Mouse (Mus musculus): ENCODE data around the gene Jmjd4.

The Jmjd4 gene

DNA sequence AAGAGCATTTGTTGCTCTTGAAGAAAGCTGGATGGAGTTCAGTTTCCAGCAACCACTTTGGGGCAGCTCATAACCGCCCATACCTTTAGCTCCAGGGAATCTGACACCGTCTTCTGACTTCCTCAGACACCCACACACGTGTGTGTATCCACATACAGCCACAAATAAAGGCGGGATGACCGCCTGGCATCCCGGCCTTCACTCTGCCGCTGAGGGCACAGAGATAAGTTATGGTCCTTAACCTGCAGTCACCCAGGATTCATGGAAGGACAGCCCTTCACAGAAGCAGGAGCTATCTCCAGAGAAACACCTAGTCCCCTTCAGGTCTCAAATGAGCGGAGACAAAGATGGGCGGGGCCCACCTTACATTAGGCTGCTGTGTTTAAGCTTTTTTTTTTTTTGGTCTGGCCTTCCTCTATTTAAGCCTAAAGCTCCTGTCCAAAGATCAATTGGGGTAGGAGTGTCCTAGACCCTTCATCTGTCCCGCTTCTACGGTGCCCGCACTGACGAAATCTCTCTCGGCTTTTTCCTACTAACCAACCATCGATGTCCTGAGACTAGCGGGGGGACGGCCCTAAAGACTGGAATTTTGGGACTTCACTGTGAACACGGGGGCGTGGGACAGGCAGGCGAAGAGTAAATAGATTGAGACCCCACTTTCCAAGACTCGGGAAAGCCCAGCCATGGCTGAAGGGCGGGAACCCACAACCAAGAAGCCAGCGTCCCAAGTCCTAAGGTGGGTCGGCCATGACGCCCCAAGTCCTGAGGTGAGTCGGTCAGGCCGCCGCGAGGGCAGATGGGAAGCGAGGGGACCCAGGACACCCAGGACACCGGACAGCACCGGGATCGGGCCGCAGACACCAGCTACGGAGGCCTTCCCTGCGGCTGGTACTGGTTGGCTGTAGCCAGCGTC, 21.8 kb downstream of the Jmjd4 start:
- peak; percentile 29 for DNase-seq (ENCODE audit: low read depth, low spot score)

- peak; percentile 94 for DNase-seq (ENCODE audit: low read depth, low spot score)
Measured at GRCm38 (mm10) chr11:59472326-59472677, 22.5 kb downstream of the Jmjd4 start, which contains the start of gene Zfp867. Zfp867 (minus strand) TSS chr11:59472474.

GRCm38 (mm10) chr11:59477240-59477639, 27.4 kb downstream of the Jmjd4 start:
- DNase-seq (ENCODE audit: low read depth, low spot score) = no peak

- peak; percentile 51 for DNase-seq (ENCODE audit: low read depth, low spot score)
Measured at GRCm38 (mm10) chr11:59483212-59483611, 33.4 kb downstream of the Jmjd4 start.

DNA sequence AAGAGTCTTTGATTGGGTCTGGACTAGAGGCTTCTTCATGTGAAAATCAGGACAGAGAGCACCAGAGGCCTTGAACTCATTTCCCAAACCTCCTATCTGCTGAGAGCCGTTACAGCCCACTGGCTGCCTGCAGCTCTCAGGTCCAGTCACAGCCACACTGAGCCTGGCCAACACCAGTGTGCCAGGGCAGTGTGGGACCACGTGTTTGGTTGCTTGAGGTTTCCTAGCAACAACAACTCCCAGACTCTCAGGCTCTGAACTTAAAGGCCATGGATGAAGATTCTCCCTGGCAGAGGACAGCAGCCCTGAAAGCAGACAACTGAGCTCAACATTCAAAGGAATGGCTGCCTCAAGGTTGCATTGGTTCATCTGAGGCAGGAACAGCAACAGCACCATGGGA, 35.8 kb downstream of the Jmjd4 start:
- no peak for DNase-seq (ENCODE audit: low read depth, low spot score)

GRCm38 (mm10) chr11:59486222-59486621, 36.4 kb downstream of the Jmjd4 start:
- DNase-seq (ENCODE audit: low read depth, low spot score) = no peak

- no peak for DNase-seq (ENCODE audit: low read depth, low spot score)
Measured at GRCm38 (mm10) chr11:59496672-59497310, 46.9 kb downstream of the Jmjd4 start.

GRCm38 (mm10) chr11:59497747-59498146, 47.9 kb downstream of the Jmjd4 start:
- DNase-seq (ENCODE audit: low read depth, low spot score) = peak; percentile 58

- DNase-seq (ENCODE audit: low read depth, low spot score) = no peak
Measured at GRCm38 (mm10) chr11:59501978-59502700, 52.3 kb downstream of the Jmjd4 start.

DNA sequence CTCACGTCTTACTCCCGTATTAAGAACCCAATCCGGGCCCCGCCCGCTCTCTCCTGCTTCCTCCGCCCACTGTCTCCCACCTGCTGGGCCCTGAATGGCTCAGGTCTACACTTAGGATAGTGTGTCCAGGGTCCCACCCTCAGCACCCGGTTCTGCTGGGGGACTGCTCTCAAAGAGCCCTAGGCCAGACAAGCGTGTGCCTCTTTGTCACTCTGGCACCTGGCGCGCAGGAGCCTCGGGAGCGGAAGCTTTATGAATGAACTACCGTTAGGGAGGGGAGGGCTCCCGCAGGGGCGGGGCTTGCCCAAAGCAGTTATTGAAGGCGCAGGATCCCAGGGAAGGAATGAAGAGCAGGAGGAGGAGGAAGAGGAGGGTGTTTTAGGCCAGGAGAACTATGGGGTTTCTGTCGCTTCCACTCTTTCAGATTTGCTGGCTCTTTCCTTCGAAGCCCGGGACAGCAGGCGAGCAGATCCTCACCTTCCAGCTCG, 55.5 kb downstream of the Jmjd4 start:
- DNase-seq (ENCODE audit: low read depth, low spot score) = peak; percentile 94

- peak; percentile 92 for DNase-seq (ENCODE audit: low read depth, low spot score)
Measured at GRCm38 (mm10) chr11:59505839-59506712, 56.2 kb downstream of the Jmjd4 start.

DNA sequence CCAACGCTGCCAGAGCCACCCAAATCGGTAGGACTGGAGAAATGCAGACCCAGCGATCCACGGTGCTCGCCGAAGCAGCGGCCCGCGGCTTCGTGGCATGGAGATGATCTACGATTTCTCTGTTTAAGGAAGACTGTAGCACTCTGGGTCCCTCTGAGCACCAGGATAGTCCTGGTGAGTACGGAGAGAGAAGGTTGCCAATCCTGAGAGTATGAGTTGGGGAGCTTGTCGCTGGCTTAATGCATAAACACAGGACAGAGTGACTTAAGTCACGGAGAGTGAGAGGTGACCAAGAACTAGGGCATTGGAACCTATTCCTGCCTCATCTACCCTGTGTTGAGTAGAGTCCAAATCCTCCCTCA, 56.8 kb downstream of the Jmjd4 start:
- no peak for DNase-seq (ENCODE audit: low read depth, low spot score)

Measured in ES-CJ7 (cell line).